Mouse (Mus musculus): ENCODE measurements around the gene Ppp1r3d. TPM values are rescaled to one million over a fixed set of nuclear protein-coding genes. Genes with fewer than 3 reads are reported as not detected.

The Ppp1r3d gene
- total RNA-seq (2015; ENCODE audit: low replicate concordance) (0.42 and 1.5 TPM in 2 replicates), total RNA-seq (2017; ENCODE audit: low replicate concordance) (0.70 and 2.0 TPM in 2 replicates)

- ATAC-seq (replicated peaks; ENCODE audit: low FRiP score, poor library complexity, severe bottlenecking), result no peak
These were observed at the start of gene Ppp1r3d, which contains the start of gene Fam217b for GRCm38 (mm10) chr2:178414261-178415149. Ppp1r3d (minus strand) TSS chr2:178414472. Fam217b (plus strand) TSS chr2:178414524.

DNA sequence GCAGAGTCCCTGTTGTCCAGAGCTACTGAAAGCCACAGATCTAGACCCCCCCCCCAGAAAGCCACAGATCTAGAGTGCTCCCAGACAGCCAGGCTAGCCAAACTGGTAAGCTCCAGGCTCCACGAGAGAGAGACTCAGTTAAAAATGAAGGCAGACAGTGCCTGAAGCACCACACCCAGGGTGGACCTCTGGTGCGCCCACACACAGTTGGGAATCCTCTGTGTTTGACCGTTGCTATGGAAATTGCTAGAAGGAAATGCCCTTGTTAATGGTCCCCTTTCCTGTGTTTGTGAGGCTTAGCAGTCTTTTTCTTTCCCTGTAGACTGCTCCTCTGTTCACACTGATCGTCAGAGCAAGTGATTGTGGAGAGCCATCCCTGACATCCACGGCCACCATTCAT lies 46.1 kb upstream of the Ppp1r3d start:
- ATAC-seq (replicated peaks; ENCODE audit: low FRiP score, poor library complexity, severe bottlenecking), result no peak

- no peak for ATAC-seq (replicated peaks; ENCODE audit: low FRiP score, poor library complexity, severe bottlenecking)
These were observed 43.1 kb upstream of the Ppp1r3d start for GRCm38 (mm10) chr2:178457414-178457813.

DNA sequence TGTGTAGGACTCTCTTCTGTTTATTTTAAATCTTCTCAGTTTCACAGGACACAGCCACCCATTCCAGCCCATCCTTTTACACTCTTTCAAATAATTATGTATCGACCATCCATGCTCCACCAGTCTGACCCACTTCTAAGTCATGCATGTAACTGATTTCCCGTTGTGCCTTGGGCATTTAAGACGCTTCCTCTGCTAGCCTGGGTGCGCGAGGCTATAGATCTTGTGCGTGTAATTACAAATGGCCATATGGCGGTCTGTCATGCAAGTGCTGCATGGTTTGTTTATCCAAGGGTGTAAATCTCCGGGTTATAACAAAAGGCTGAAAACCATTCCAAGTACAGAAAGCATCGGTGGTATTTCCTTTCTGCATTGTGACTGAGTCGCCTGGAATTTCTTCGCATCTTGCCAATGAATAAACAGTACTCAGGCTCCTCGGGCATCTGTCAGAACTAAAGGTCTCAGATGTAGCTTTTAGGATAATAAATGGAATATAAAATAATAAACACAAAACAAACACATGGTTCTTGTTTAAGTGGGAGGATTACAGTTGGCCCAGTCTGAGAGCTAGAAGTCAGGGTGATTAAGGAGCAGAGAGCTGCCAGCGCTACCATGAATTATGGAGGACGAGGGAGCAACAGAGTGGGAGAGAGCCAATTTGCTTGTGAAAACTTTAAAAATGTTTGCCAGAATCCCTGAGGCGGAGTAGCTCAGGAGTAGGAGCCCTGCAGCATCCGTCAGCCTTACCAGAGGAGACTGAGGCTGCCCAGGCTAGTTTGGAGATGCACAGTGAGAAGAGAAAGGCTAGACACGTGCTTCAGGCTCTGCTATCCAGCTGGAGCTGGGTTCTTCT lies 40.6 kb upstream of the Ppp1r3d start:
- ATAC-seq (replicated peaks; ENCODE audit: low FRiP score, poor library complexity, severe bottlenecking), result no peak

GRCm38 (mm10) chr2:178450961-178451360 lies 36.7 kb upstream of the Ppp1r3d start:
- no peak for ATAC-seq (replicated peaks; ENCODE audit: low FRiP score, poor library complexity, severe bottlenecking)

GRCm38 (mm10) chr2:178450236-178450635 lies 36.0 kb upstream of the Ppp1r3d start:
- ATAC-seq (replicated peaks; ENCODE audit: low FRiP score, poor library complexity, severe bottlenecking), result no peak

DNA sequence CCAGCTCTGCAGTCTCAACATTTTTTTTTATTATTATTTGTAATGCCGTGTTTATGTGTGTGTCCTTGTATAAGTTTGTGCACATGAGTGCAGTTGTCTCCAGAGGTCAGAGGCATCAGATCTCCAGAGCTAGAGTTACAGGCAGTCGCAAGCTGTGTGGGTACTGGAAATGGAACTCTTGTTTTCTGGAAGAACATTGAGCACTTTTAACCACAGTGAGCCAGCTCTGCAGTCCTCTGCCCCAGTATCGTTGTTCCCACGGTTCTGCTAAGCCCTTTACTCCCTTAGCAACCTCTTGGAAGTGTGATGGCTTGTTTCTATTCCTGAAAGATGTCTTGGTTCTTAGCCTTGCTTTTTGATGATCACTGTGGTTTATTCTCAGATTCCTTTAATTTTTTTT lies 35.1 kb upstream of the Ppp1r3d start:
- ATAC-seq (replicated peaks; ENCODE audit: low FRiP score, poor library complexity, severe bottlenecking), result no peak

DNA sequence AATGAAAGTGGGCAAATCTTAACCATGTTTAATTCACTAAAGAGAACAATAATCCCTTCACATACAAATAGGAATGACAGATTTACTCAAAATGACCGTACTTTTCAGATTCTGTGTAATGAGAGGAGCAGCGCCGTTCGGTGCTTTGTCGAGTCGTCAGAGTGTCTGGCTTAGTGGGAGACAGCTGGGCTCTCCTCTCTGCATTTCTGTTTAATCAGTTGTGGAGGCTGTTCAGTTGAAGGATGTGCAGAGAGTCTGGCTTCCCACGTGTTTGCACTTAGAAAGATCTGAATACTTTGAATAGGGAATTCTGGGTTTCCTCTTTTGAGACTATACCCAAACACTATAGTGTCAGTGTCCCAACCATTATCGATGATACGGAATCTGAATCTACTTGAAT lies 23.0 kb upstream of the Ppp1r3d start:
- ATAC-seq (replicated peaks; ENCODE audit: low FRiP score, poor library complexity, severe bottlenecking), result no peak

DNA sequence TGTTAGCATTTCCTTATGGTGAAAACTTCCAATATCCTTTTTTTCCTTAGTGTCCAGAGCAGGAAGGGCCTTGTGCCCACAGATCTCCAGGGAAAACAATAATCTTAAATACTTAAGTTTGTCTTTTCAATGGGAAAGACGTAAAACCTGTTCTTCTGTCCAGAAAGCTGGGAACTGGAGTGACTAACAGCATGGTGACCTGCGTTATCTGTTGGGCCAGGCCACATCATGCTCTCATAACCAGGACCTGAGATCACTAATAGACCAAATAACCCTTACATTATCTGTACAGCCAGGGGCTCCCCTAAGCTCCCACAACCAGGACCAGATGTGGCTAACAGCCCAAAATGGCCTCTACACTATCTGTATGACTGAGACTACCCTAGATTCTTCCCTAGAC lies 19.6 kb upstream of the Ppp1r3d start:
- ATAC-seq (replicated peaks; ENCODE audit: low FRiP score, poor library complexity, severe bottlenecking), result no peak

GRCm38 (mm10) chr2:178433495-178433894 lies 19.2 kb upstream of the Ppp1r3d start:
- no peak for ATAC-seq (replicated peaks; ENCODE audit: low FRiP score, poor library complexity, severe bottlenecking)

DNA sequence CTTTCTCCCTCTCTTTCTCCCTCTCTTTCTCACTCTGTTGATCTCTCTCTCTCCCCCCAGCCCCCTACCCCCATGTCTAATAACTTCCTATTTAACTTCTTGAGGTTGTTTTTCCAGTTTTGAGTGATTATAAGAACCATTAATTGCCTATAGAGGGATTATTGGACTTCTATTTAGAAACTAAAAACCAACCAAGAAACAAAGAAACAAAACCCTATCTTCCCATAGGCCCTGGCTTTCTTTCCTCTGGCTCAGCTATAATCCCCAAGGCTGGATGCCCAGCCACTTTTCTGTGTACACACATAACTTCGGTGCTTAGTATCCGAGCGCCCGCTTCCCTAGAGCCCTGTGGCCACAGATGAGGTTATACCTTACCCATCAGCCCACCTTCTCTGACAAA lies 16.0 kb upstream of the Ppp1r3d start, which contains the start of gene Cdh26:
Cdh26 (plus strand) TSS at position 301 of the 400 bp plus-strand sequence.
- no peak for ATAC-seq (replicated peaks; ENCODE audit: low FRiP score, poor library complexity, severe bottlenecking)

DNA sequence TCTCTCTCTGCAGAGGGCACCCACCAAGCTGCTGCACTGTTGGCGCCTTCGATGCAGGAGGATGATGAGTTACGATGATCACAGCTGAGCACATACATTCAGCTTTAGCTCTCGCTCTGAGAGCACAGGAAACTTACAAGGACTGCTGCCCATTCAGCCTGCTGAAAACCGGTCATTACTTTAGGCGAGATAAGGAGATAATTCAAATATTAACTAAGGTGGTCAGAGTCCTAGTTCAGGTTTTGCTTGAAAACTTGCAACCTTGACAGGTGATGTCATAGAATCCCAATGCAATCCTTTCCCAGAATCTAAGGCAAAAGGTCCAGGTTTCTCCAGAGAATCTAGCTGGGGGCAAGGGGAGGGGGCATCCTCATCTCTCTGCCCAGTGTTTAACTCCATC lies 15.2 kb upstream of the Ppp1r3d start:
- ATAC-seq (replicated peaks; ENCODE audit: low FRiP score, poor library complexity, severe bottlenecking), result no peak

GRCm38 (mm10) chr2:178428676-178429075 lies 14.4 kb upstream of the Ppp1r3d start:
- no peak for ATAC-seq (replicated peaks; ENCODE audit: low FRiP score, poor library complexity, severe bottlenecking)

DNA sequence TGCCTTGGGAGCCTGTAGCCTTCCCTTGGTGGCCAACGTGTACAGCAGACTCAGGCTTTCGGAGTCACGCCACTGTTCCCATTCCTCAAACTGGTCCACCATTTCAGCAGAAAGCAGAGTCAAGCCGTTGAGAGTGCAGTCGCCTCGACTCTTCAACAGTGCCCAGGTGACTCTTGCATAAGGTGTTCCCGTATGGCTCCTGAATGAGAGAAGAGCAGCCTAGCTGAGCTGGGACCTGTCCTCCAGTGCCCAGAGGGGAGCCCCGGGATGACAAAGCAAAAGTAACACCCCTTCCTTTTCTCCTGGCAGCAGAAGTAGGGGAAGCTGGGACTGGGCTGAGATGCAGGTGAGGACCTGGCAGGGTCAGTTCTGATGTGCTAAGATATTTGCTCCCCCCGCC lies 13.9 kb upstream of the Ppp1r3d start:
- no peak for ATAC-seq (replicated peaks; ENCODE audit: low FRiP score, poor library complexity, severe bottlenecking)

DNA sequence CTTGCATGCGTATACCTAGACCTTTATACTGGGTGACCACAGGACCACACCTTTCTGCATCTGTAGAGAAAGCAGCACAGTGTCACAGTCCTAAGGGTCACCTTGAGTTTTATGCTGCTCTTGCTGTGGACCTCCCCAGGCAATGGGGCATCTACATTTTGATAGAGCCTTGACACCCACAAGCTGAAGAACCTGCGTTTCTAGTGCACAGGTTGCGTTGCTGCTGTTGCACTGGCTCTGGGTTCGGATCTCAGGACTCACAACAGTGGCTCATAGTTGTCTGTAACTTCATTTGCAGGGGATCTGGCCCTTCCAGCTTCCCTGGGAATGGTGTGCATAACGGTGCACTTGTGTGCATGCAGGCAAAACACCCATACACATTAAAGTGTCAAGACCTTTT lies 12.9 kb upstream of the Ppp1r3d start:
- no peak for ATAC-seq (replicated peaks; ENCODE audit: low FRiP score, poor library complexity, severe bottlenecking)

DNA sequence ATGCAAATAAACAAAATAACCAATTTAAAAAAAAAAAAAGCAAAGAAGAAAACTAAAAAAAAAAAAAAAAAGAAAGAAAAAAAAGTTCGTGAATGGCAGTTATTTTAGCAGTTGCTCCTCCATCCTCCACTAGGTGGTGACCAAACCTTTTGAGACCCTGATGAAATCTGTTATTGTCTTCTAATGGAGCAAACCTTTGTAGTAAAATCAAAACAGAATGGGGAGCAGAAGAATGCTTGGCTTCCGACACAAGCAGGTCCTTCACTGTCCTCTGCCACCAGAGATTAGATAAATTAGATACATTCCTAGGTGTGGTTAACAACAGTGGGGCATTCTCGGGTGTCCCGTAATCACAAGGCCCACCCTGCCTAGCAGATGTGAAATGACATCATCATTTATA lies 12.0 kb upstream of the Ppp1r3d start:
- ATAC-seq (replicated peaks; ENCODE audit: low FRiP score, poor library complexity, severe bottlenecking), result no peak

- no peak for ATAC-seq (replicated peaks; ENCODE audit: low FRiP score, poor library complexity, severe bottlenecking)
These were observed 9.0 kb upstream of the Ppp1r3d start for GRCm38 (mm10) chr2:178423223-178423622.

DNA sequence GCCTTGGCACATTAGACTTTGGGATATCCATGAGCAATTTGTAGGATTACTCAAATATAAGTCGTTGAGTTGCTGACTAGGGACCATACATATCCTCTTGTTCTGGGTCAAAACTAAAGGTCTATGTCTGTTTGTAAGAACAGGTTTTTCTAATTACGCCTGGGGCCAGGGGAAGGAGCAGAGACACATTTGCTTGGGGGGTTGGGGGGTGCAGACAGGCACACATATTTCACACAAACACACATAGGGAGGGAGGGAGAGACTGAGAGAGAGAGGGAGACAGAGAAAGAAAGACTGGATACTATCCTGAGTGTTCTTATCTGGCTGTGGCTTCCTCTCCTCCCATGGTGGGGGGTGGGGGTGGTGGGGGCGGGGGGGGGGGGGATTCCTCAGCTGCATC lies 7.9 kb upstream of the Ppp1r3d start:
- ATAC-seq (replicated peaks; ENCODE audit: low FRiP score, poor library complexity, severe bottlenecking), result no peak

GRCm38 (mm10) chr2:178421603-178422002 lies 7.3 kb upstream of the Ppp1r3d start:
- no peak for ATAC-seq (replicated peaks; ENCODE audit: low FRiP score, poor library complexity, severe bottlenecking)

GRCm38 (mm10) chr2:178420576-178420975 lies 6.3 kb upstream of the Ppp1r3d start:
- no peak for ATAC-seq (replicated peaks; ENCODE audit: low FRiP score, poor library complexity, severe bottlenecking)

DNA sequence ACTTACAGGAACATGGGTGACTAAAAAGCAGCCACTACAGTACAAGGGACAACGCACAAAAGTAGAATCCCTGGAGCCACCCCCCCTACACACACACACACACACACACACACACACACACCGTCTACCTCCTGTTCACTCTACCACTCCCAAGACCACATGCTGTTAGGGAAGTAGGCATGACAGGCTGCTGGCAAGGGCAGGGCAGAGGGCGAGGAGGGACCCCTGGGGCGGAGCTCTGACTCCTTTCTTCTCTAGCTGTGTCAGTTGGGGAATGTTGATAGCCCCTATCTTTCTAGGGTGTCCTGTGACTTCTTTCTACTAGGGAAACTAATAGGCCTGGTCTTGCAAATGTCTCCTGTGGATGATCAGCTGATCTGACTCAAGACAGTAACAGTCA lies 2.7 kb upstream of the Ppp1r3d start:
- no peak for ATAC-seq (replicated peaks; ENCODE audit: low FRiP score, poor library complexity, severe bottlenecking)

Data from erythroblast, adult 5-6 weeks (primary cell).